Mouse (Mus musculus): ENCODE data around the gene Dcst1.

Dcst1 gene

GRCm38 (mm10) chr3:89315195-89315929 lies 49.7 kb downstream of the Dcst1 start:
- DNase-seq (ENCODE audit: extremely low spot score, low spot score) = peak; percentile 90

GRCm38 (mm10) chr3:89314791-89315190 lies 50.3 kb downstream of the Dcst1 start:
- no peak for DNase-seq (ENCODE audit: extremely low spot score, low spot score)

- no peak for DNase-seq (ENCODE audit: extremely low spot score, low spot score)
Observed at GRCm38 (mm10) chr3:89314340-89314739, 50.7 kb downstream of the Dcst1 start.

- DNase-seq (ENCODE audit: extremely low spot score, low spot score) = peak; percentile 74
Observed at GRCm38 (mm10) chr3:89308089-89308488, 57.0 kb downstream of the Dcst1 start.

GRCm38 (mm10) chr3:89305551-89306325 lies 59.3 kb downstream of the Dcst1 start:
- no peak for DNase-seq (ENCODE audit: extremely low spot score, low spot score)

- no peak for DNase-seq (ENCODE audit: extremely low spot score, low spot score)
Observed at GRCm38 (mm10) chr3:89305105-89305504, 59.9 kb downstream of the Dcst1 start.

- DNase-seq (ENCODE audit: extremely low spot score, low spot score) = no peak
Observed at GRCm38 (mm10) chr3:89304440-89304839, 60.6 kb downstream of the Dcst1 start.

- no peak for DNase-seq (ENCODE audit: extremely low spot score, low spot score)
Observed at GRCm38 (mm10) chr3:89300514-89300913, 64.5 kb downstream of the Dcst1 start.

All from neural tube, embryonic 10.5 days (tissue).